Mouse (Mus musculus) G1E (cell line): ENCODE results near the gene Xpo5.

Experiments used
- CTCF ChIP-seq: IDR thresholded peaks from 2 replicates; pipeline ENCODE4 v1.5.1; 2012; ENCODE audit warnings: low read depth, low read length, inconsistent platforms, mixed read lengths
- GATA1 ChIP-seq: IDR thresholded peaks from 2 replicates; pipeline ENCODE4 v1.6.1; 2012; ENCODE audit warnings: borderline replicate concordance, low read length, inconsistent platforms, mixed read lengths
- GATA2 ChIP-seq: IDR thresholded peaks from 2 replicates; pipeline ENCODE4 v1.6.1; 2012; ENCODE audit warnings: low read depth, low read length, inconsistent platforms, borderline replicate concordance

GRCm38 (mm10) chr17:46227576-46227975, 25.0 kb downstream of the Xpo5 start:
- no peak for TF ChIP-seq CTCF
- no peak for TF ChIP-seq GATA2
- TF ChIP-seq GATA1 = no peak
